Mouse (Mus musculus) kidney, adult 11 months (tissue): ENCODE measurements at regions not wholly inside any gene's neighbourhood (a gene's known extent, or its start where the extent isn't known, plus 50 kb on each side); places are given as distances from the start of the nearest gene placed in this dataset.

Experiments used
- DNase-seq: peaks from one replicate; pipeline ENCODE4 v3.0.0; 2022

GRCm38 (mm10) chr13:60002098-60002497 lies 175.1 kb downstream of the Gas1 start:
- DNase-seq: no peak

GRCm38 (mm10) chr13:60001637-60002036 lies 175.5 kb downstream of the Gas1 start:
- DNase-seq: no peak

- DNase-seq: no peak
These were observed 176.4 kb downstream of the Gas1 start for GRCm38 (mm10) chr13:60000618-60001347.

- no peak for DNase-seq
These were observed 174.5 kb upstream of the Tut7 start for GRCm38 (mm10) chr13:59997431-59997830.

- DNase-seq: no peak
These were observed 173.3 kb upstream of the Tut7 start for GRCm38 (mm10) chr13:59996146-59996814.

DNA sequence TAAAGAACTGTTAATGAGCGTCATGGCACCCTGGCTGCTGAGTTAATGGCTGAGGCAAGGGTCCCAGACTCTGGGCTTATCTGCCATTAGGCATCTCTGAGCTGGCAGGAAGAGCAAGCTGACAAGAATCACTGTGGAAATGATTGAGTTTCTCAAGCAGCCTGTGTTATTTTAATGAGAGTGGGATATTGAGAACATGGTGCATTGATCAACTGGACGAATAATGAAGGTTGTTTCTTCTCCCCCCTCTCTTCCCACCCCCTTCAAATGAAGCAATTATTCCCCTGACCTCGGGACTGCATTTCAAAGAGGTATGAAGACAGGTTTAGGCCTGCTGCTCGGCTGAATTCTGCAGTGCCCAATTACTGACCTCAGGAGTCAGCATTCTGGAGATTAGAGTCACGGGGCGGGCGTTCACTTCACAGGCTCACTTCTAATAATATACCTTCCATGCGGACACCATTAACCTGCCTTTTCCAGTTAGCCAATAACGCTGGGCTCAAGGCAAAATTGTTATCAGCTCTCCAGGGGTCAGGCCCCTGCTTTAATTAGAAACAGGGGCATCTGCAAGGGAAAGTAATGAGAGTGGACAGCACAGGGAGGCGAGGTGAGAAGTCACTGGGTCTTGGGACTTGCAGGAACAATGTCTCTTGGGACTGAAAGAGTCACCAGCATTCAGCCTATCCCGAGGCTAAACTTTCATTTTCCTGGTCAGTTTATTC lies 170.0 kb upstream of the Tut7 start:
- DNase-seq: peak; percentile 16

- DNase-seq: no peak
These were observed 169.4 kb upstream of the Tut7 start for GRCm38 (mm10) chr13:59992346-59992745.

DNA sequence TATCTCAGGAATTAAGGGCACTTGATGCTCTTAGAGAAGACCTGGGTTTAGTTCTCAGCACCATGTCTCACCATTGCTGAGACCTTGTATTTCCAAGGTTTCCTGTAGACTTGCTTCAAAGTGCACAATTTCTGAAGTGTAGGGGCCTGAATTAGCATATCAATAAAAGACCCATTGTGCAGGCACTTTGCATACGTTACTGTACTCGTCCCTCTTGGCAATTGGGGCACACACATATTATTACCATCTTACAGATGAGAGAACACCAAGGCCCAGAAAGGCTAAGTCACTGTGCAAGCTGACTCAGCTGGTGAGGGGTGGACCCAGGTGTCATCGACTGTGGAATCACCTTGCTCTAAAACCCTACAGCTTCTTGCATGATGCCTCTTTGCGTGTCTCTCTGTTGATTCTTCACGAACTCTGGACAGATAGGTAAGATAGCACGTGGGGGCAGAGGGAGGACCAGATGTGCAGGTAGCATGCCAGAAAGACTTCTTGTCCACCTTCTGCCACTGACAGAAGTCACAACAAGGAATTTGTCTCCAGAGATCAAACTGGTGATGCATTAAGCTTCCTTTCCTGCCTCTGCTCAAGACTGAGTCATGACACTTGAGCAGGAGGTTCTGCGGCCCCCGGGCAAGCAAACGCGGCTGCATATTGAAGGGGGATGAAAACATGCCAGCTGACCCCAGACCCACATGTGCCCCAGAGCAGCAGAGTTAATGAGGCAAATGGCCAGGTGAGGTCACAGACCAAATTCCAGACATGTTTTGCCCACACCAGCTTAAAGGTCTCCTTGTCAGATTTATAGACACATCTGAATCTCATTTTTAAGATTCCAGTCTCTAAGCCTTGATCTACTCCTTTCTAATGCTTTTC lies 167.7 kb upstream of the Tut7 start:
- no peak for DNase-seq

- no peak for DNase-seq
These were observed 165.5 kb upstream of the Tut7 start for GRCm38 (mm10) chr13:59988393-59988965.

- DNase-seq: no peak
These were observed 153.5 kb upstream of the Tut7 start for GRCm38 (mm10) chr13:59976425-59976824.

- DNase-seq: no peak
These were observed 149.1 kb upstream of the Tut7 start for GRCm38 (mm10) chr13:59972093-59972427.

GRCm38 (mm10) chr13:59971231-59972092 lies 148.5 kb upstream of the Tut7 start:
- peak; percentile 31 for DNase-seq

DNA sequence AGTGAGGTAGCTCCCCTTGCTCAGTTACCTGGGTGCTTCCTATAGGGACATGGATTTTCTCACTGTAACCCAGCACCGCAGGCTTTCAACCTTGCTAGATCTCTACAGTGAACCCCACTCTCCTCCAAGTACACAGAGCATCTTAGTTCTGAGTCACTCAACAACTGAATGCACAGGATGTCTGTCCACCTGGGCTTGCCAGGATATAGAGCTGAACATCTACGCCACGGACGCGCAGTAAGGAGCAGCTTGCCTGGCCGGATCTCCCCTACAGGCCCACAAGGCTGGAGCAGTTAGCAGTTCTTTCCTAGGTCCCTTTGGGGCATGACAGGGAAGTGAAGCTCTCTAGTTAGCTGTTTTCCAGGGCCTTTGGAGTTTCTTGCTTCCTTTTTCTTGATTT lies 147.5 kb upstream of the Tut7 start:
- no peak for DNase-seq

- DNase-seq: no peak
These were observed 146.5 kb upstream of the Tut7 start for GRCm38 (mm10) chr13:59969484-59969883.

DNA sequence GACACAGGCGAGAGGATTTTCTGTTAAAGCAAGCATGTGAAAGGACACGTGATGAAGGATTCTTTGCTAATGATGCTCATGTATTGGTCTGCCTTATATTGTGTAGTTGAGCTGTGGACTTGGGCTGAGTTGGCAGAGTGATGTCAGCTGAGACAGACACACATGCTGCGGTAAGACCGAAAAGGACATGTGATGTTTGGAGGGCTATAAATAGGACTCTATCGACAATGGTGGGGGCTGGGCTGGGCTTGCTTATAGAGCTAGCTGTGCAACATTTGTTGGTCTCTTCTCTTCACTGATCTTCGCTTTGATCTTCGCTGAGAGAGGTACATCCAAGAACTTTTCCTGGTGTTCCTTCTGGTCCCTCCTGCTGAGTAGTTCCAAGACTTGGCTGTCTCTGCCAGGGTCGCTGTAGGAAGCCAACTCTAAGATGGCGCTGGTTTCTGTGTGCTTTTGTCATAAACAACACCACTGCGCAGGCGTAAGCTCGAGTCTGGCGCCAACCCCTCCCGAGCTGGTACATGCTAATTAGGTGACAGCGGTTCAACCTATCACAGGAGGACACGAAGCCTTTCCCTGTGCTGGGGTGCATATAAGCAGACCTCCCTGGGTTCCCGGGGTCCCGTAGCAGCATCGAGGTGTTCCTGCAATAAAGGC lies 145.8 kb upstream of the Tut7 start:
- DNase-seq: no peak

- no peak for DNase-seq
These were observed 143.7 kb upstream of the Tut7 start for GRCm38 (mm10) chr13:59966535-59967255.

DNA sequence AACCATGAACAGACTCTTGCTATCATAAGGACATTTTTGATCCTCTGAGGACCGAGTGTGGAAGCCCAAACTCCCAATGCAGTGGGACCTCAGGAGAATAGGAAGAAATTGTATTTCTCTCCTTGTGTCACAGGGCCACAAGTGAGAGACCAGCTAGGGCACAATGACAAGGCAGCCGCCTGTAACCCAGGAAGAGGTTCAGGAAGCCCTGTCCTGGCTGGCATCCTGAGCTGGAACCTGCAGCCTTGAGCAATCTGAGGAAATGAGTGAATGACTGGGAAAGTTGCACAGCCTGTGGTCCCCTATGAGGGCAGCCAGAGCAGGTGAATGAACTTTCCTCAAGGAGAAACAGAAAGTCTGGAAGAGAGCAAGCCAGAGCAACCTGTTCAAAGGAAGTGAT lies 142.0 kb upstream of the Tut7 start:
- DNase-seq: no peak

DNA sequence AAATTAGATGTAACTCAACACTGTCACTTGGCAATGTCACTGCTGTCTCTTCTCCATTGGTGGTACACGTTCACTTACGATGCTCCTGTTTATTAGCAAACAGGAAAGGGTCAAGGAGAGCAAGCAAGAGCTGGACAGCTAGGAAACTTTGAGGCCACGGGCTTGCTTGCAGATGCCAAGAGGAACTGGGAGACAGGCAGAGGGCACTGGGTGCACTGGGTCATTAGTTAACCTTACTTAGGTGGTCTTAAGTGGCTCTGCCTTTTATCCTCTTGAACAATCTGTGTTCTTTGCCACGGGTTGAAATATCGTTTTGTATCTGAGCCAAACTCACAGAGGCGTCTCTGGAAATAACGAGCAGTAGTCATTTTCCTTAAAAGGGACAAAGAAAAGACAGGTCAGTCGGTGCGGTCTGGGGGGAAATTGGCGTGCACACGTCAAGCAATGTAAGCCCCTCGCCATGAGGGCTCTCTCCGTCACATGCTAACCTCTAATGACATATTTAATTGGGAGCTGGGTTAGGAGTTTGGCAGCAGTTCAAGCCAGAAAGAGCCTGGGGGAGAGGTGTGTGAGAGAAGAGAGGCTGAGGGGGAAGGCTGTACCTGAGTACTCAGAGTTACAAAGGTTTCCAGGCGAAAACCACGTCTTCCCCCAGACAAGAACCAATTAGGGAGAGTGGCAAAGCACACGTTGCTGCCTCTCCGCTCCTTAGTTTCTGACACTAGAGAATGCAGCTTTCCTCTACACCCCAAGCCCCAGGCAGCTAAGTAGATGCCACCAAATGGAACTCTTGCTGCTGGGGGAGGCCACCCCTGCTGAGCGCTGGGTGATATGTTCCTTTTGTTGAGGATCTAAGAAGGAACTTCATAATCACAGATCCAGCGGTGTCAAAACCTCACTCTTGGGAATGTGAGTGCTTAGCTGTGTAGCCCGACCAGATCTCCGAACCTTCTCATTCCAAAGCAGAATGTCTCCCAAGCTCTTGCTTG lies 140.0 kb upstream of the Tut7 start:
- DNase-seq: no peak

DNA sequence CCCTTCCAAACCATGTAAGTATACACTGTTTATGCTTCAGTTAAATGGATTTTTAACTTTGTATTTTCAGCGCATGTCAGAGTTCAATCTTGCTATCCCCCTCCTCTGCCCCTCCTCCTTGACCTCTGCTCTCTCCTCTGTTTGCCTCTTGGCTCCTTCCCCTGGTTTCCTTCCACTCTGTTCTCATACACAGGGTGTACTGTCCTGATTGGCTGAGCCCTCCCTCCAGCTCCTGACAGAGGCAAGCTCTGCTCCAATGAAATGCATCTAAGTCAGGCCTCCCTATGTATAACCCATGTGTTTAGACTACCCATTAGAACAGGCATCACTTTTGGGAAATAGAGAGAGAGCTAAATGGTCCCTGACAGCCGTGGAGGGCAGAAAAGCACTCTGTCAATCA lies 133.5 kb upstream of the Tut7 start:
- DNase-seq: no peak
